Mouse (Mus musculus) thymus, postnatal 0 days (tissue): ENCODE results near the gene Rhox7b. TPM values are rescaled to one million over a fixed set of nuclear protein-coding genes. Genes with fewer than 3 reads are reported as not detected.
"Not testable (repeated sequence)": the region's sequence is repeated elsewhere in the genome, so short reads cannot be mapped to it uniquely, and the experiment has no call there.

Source experiments
- DNase-seq: peaks from one replicate; pipeline ENCODE4 v3.0.0-alpha.2; 2015; ENCODE audit warnings: low spot score
- polyA plus RNA-seq: library from polyadenylated mRNA; unstranded; fragments of >200 nt; fragmentation: Nextera tagmentation; extraction: Ambion mirVana; gene quantifications from 2 replicates; pipeline ENCODE4 v1.2.1, GENCODE M21; 2015

Gene Rhox7b
- not detected in 2 replicates for polyA plus RNA-seq

DNA sequence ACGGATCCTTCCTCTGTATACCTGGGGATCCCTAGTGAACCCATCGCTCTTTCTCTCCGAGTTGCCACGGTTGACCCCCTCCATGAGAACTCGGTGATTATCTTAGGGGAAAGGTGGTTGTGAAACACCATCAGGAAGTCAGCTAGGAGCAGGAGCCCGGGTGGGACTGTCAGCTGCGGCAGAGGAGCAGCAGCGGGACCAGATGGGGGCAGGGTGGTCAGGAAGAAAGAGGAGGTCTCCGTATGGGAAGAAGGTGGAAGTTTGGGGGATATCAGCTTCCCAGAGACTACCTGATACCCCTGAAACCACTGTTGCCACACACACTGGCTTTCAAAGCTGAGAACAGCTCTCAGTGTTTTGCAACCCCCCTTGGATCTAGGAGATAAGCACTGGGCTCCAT, at the start of gene Rhox7b:
Gene Rhox7b (minus strand): TSS at position 101 of the 400 bp plus-strand sequence.
- not testable (repeated sequence) for DNase-seq

DNA sequence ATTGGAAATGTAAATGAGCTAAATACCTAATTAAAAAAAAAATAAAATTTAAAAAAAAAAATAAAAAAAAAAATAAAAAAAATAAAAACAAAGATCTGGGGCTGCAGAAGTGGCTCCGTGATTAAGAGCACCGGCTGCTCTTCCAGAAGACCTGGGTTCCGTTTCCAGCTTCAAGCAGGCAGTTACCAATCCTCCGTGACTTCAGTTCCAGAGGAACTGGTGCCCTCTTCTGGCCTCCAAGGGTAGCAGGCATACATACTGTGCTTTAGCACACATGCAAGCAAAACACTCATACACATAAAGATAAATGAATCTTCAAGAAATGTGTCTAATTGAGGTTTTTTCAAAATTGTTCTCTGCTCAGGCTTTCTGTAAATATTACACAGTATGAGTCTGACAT, 19.3 kb upstream of the Rhox7b start:
- no peak for DNase-seq

GRCm38 (mm10) chrX:37908581-37908980, 11.5 kb upstream of the Rhox7b start:
- no peak for DNase-seq

DNA sequence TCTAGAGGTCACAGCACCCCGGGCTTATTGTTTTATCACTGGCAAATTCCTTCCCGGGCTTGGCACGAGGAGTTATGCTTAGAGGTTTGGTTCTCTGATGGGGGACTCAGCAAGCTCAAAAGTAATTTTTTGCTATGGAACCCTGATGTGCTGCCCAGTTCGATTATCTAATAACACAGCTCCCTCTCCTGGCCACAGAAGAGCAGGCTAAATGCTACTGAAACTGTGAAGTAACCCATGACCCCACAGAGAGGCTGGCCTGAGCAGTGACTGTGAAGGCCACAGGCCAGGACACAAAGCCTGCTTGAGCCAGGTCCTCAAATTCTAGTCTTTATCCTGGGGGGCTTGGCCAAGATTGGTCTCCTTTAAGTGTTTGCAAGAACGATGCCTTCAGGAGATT, 6.7 kb upstream of the Rhox7b start:
- DNase-seq = no peak

- DNase-seq = not testable (repeated sequence)
These were observed 4.6 kb upstream of the Rhox7b start, which contains the start of gene Rhox9 for GRCm38 (mm10) chrX:37901670-37902069. Gene Rhox9, minus strand, starts transcription at chrX:37901770.

DNA sequence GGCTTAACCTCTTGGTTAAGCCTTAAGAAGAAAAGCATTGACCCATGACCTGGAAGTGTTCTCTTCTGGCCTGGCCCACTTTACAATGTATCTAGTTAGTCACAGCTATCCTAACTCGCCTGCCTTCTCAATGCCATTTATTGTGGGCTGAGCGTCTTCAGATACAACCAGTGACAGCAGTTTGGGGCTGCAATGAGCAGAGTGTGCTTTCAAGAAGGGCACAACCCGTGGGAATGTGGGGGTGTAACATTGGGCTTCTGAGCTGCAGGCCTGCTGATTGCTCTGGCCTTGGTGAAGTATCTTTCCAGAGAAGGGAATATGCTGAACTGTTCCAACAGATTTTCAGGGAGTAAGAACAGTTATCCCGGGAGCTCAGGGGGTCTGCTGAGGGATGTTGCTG, 18.2 kb downstream of the Rhox7b start, which contains the start of gene Rhox8:
Gene Rhox8 (minus strand): TSS at position 101 of the 400 bp plus-strand sequence.
- DNase-seq = no peak

DNA sequence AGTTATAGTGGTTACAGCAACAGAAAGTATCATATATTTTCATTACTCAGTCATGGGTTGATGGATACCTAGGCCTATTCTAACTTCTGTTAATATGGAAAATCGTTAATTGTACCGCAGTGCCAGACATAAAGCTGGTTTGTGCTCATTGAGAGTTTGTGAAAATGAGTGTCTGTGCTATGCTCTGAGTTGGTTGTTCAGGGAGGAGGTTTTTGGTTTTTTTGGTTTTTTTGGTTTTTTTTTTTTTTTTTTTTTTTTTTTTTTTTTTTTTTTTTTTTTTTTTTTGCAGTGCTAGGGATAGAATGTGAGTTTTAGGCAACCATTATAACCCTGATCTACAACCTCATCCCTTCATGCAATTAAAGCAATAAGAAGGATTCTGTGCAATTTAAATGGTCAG, 25.4 kb downstream of the Rhox7b start:
- DNase-seq = no peak

Other genes starting within 250 kb of the Rhox7b start
- gene Rhox4g, start 245.9 kb downstream of the Rhox7b start, polyA plus RNA-seq = not detected in 2 replicates
- gene Rhox3h, start 228.5 kb downstream of the Rhox7b start, polyA plus RNA-seq = not detected in 2 replicates
- gene Rhox2h, start 224.0 kb downstream of the Rhox7b start, polyA plus RNA-seq = not detected in 2 replicates
- gene Rhox5, start 92.4 kb downstream of the Rhox7b start, polyA plus RNA-seq = 0.85 and 1.6 TPM in 2 replicates
- 0.17 TPM in 1 of 2 replicates, not detected in the other for gene Rhox6, start 70.3 kb downstream of the Rhox7b start, polyA plus RNA-seq
- not detected in 2 replicates for gene Rhox7a, start 65.5 kb downstream of the Rhox7b start, polyA plus RNA-seq
- not detected in 2 replicates for gene Rhox8, start 18.3 kb downstream of the Rhox7b start, polyA plus RNA-seq
- 0.14 TPM in 1 of 2 replicates, not detected in the other for gene Rhox9, start 4.5 kb upstream of the Rhox7b start, polyA plus RNA-seq
- gene Btg1-ps1, start 121.6 kb upstream of the Rhox7b start, polyA plus RNA-seq = not detected in 2 replicates
- gene Btg1-ps2, start 145.9 kb upstream of the Rhox7b start, polyA plus RNA-seq = not detected in 2 replicates
- not detected in 2 replicates for gene Rhox10, start 169.2 kb upstream of the Rhox7b start, polyA plus RNA-seq
- gene Rhox11, start 187.9 kb upstream of the Rhox7b start, polyA plus RNA-seq = not detected in 2 replicates
- 0.28 TPM in 1 of 2 replicates, not detected in the other for gene Rhox12, start 213.7 kb upstream of the Rhox7b start, polyA plus RNA-seq
- gene Rhox13, start 224.0 kb upstream of the Rhox7b start, polyA plus RNA-seq = not detected in 2 replicates